Mouse (Mus musculus) erythroblast, embryonic 14.5 days (primary cell): ENCODE results near the gene Xkr7.

ENCODE experiments used
- GATA1 ChIP-seq: IDR thresholded peaks from 2 replicates; pipeline ENCODE4 v1.6.1; 2012; ENCODE audit warnings: low read length, inconsistent platforms, mixed read lengths
- TAL1 ChIP-seq: IDR thresholded peaks from 3 replicates; pipeline ENCODE4 v1.6.1; 2012; ENCODE audit warnings: low read length, inconsistent platforms, mixed read lengths

- no peak for TF ChIP-seq GATA1
- TF ChIP-seq TAL1, result no peak
Observed at GRCm38 (mm10) chr2:153081866-153082265, 50.2 kb downstream of the Xkr7 start.
